Mouse (Mus musculus) bone marrow, adult 2 months (tissue): Measurements from ENCODE around the gene 4930402H24Rik.

Experiments used
- CTCF ChIP-seq: fragments of 200-500 bp; IDR thresholded peaks from 2 replicates; pipeline ENCODE4 v1.5.1; 2011; ENCODE audit warnings: low read length, control low read depth; ENCODE audit not compliant: control insufficient read depth, insufficient read depth
- POLR2A ChIP-seq: fragments of 200-500 bp; IDR thresholded peaks from 2 replicates; pipeline ENCODE4 v1.6.1; 2011; ENCODE audit warnings: low read depth, mild to moderate bottlenecking, control low read depth, low read length, borderline replicate concordance; ENCODE audit not compliant: control insufficient read depth

GRCm38 (mm10) chr2:130735281-130735680, 170.9 kb downstream of the 4930402H24Rik start:
- TF ChIP-seq CTCF: no peak
- TF ChIP-seq POLR2A: no peak
